Mouse (Mus musculus): ENCODE measurements at regions not wholly inside any gene's neighbourhood (a gene's known extent, or its start where the extent isn't known, plus 50 kb on each side); places are given as distances from the start of the nearest gene placed in this dataset.

GRCm38 (mm10) chr13:29019839-29020238 lies 66.3 kb upstream of the Sox4 start:
- DNase-seq, result no peak

GRCm38 (mm10) chr13:29016145-29016651 lies 62.7 kb upstream of the Sox4 start:
- no peak for DNase-seq

DNA sequence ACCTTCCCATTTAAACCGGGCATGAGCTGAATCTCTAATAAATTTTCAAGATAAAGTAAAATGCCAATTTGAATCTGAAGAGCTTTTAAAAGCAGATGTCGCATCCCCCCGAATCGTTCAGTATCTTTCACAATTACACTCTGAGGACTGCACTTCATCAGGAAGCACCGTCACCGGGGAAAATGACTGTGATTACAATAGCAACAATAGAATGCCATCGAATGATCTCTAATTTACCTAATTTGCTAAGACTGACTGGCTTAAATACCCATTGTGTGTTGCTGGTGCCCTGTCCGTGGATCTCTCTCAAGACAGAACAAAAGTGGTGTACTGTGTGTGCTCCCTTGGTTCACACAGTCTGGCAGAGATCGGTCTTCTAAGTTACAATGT lies 62.1 kb upstream of the Sox4 start:
- DNase-seq, result no peak

GRCm38 (mm10) chr13:29014827-29015604 lies 61.5 kb upstream of the Sox4 start:
- DNase-seq, result no peak

GRCm38 (mm10) chr13:29014066-29014826 lies 60.7 kb upstream of the Sox4 start:
- DNase-seq, result no peak

DNA sequence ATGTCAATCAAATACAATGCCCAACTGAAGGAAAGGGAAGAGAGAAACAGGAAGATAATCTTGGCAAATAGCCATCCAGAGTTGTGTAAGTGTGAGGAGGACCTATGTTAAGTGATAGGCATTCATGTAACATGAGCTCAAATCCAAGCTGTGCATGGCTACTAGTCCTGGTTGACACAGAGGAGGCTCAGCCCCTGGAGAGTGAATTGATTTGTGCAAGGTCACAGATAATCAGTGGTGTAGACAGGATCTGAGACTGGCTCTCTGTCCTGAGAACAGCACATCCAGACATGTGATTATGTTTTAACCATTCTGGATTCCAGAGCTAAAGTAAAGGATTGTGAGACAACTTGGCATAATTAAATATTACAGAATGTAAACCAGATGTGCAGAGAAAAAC lies 53.0 kb upstream of the Sox4 start:
- no peak for DNase-seq
